Mouse (Mus musculus) testis, adult 2 months (tissue): ENCODE measurements around the gene Olfr1415. TPM values are rescaled to one million over a fixed set of nuclear protein-coding genes. Genes with fewer than 3 reads are reported as not detected.
A peak's percentile ranks its signal among the peaks of the same experiment; 100 is the strongest.
"Not testable (repeated sequence)": the region's sequence is repeated elsewhere in the genome, so short reads cannot be mapped to it uniquely, and the experiment has no call there.

ENCODE experiments used
- H3K27ac ChIP-seq: fragments of 200-500 bp; 2 replicates; pipeline ENCODE4 v1.5.1; 2012; ENCODE audit warnings: low read depth, low read length; ENCODE audit not compliant: control insufficient read depth, insufficient read depth
- H3K27me3 ChIP-seq: fragments of 200-500 bp; 2 replicates; pipeline ENCODE4 v1.6.1; 2012; ENCODE audit warnings: mild to moderate bottlenecking, low read length, moderate library complexity; ENCODE audit not compliant: control insufficient read depth, insufficient read depth
- H3K36me3 ChIP-seq: fragments of 200-500 bp; 2 replicates; pipeline ENCODE4 v1.6.1; 2012; ENCODE audit warnings: mild to moderate bottlenecking, low read length; ENCODE audit not compliant: control insufficient read depth, insufficient read depth
- H3K4me1 ChIP-seq: fragments of 200-500 bp; 2 replicates; pipeline ENCODE4 v1.6.1; 2012; ENCODE audit warnings: low read length; ENCODE audit not compliant: control insufficient read depth, insufficient read depth
- H3K4me3 ChIP-seq: fragments of 200-500 bp; 2 replicates; pipeline ENCODE4 v1.5.1; 2012; ENCODE audit warnings: low read depth, mild to moderate bottlenecking, low read length, moderate library complexity, mixed read lengths; ENCODE audit not compliant: control insufficient read depth
- CTCF ChIP-seq: fragments of 200-500 bp; IDR thresholded peaks from 2 replicates; pipeline ENCODE4 v1.5.1; 2012; ENCODE audit warnings: low read depth, mild to moderate bottlenecking, inconsistent platforms, low read length, moderate library complexity; ENCODE audit not compliant: control insufficient read depth, insufficient read depth, insufficient replicate concordance
- POLR2A ChIP-seq: fragments of 200-500 bp; IDR thresholded peaks from 2 replicates; pipeline ENCODE4 v1.6.1; 2012; ENCODE audit warnings: low read depth, mild to moderate bottlenecking, inconsistent platforms, low read length, moderate library complexity; ENCODE audit not compliant: control insufficient read depth
- polyA plus RNA-seq: library from polyadenylated mRNA; depleted of rRNA; stranded (reverse); fragments of >200 nt; gene quantifications from 2 replicates; pipeline ENCODE4 v1.2.3, GENCODE M21; 2012; rRNA removed

The Olfr1415 gene
- polyA plus RNA-seq, result not detected in 2 replicates

- H3K4me1 ChIP-seq, result no peaks in the 10 kb centered on the region
- no peak within 1 kb of the TSS for H3K4me3 ChIP-seq
- no peak within 1 kb of the TSS for H3K27ac ChIP-seq
- H3K27me3 ChIP-seq, result no peaks in the 10 kb centered on the region
- no peak for TF ChIP-seq POLR2A
- no peaks in the 10 kb centered on the region for H3K36me3 ChIP-seq
Observed at GRCm38 (mm10) chr1:92496001-92496400, at the start of gene Olfr1415. Olfr1415 (minus strand) TSS chr1:92496101.

- no peak overlapping the region for H3K4me3 ChIP-seq
- H3K36me3 ChIP-seq, result no peaks in the 10 kb centered on the region
- TF ChIP-seq POLR2A, result no peak
- TF ChIP-seq CTCF, result no peak
- H3K27ac ChIP-seq, result no peak overlapping the region
- H3K4me1 ChIP-seq, result no peaks in the 10 kb centered on the region
- H3K27me3 ChIP-seq, result no peaks in the 10 kb centered on the region
Observed at GRCm38 (mm10) chr1:92539071-92539470, 43.2 kb upstream of the Olfr1415 start.

GRCm38 (mm10) chr1:92536972-92537371 is 41.1 kb upstream of the Olfr1415 start:
- TF ChIP-seq CTCF (no peak), POLR2A (no peak)
- Histone ChIP-seq H3K4me1 (no peaks in the 10 kb centered on the region), H3K27me3 (no peaks in the 10 kb centered on the region), H3K36me3 (no peaks in the 10 kb centered on the region), H3K4me3 (no peak overlapping the region), H3K27ac (no peak overlapping the region)

GRCm38 (mm10) chr1:92523764-92524163 is 27.9 kb upstream of the Olfr1415 start:
- TF ChIP-seq POLR2A (no peak), CTCF (no peak)
- no peaks in the 10 kb centered on the region for H3K36me3 ChIP-seq
- no peaks in the 10 kb centered on the region; the same call in none of the 2 replicates for H3K4me1 ChIP-seq
- H3K27me3 ChIP-seq, result no peaks in the 10 kb centered on the region
- no peak overlapping the region for H3K27ac ChIP-seq
- H3K4me3 ChIP-seq, result no peak overlapping the region

- TF ChIP-seq POLR2A (no peak), CTCF (peak; percentile 11; the same call in 1 of the 2 replicates)
- H3K36me3 ChIP-seq, result no peaks in the 10 kb centered on the region
- no peak overlapping the region for H3K4me3 ChIP-seq
- no peaks in the 10 kb centered on the region; the same call in none of the 2 replicates for H3K4me1 ChIP-seq
- H3K27me3 ChIP-seq, result no peaks in the 10 kb centered on the region
- H3K27ac ChIP-seq, result no peak overlapping the region
Observed at GRCm38 (mm10) chr1:92521376-92521775, 25.5 kb upstream of the Olfr1415 start.

GRCm38 (mm10) chr1:92519046-92519445 is 23.1 kb upstream of the Olfr1415 start:
- Histone ChIP-seq H3K27me3 (no peaks in the 10 kb centered on the region), H3K4me3 (no peak overlapping the region), H3K36me3 (no peaks in the 10 kb centered on the region), H3K27ac (no peak overlapping the region), H3K4me1 (no peaks in the 10 kb centered on the region; the same call in none of the 2 replicates)
- no peak for TF ChIP-seq CTCF
- TF ChIP-seq POLR2A, result no peak

GRCm38 (mm10) chr1:92518561-92518960 is 22.7 kb upstream of the Olfr1415 start, which contains the start of gene Olfr1414:
Olfr1414 (minus strand) TSS chr1:92518661.
- H3K36me3 ChIP-seq, result no peaks in the 10 kb centered on the region
- no peak within 1 kb of the TSS for H3K27ac ChIP-seq
- no peak within 1 kb of the TSS for H3K4me3 ChIP-seq
- H3K27me3 ChIP-seq, result no peaks in the 10 kb centered on the region
- no peak for TF ChIP-seq CTCF
- TF ChIP-seq POLR2A, result no peak
- no peaks in the 10 kb centered on the region; the same call in none of the 2 replicates for H3K4me1 ChIP-seq

GRCm38 (mm10) chr1:92515390-92515789 is 19.5 kb upstream of the Olfr1415 start:
- H3K27ac ChIP-seq, result no peak overlapping the region
- TF ChIP-seq POLR2A (no peak), CTCF (no peak)
- no peaks in the 10 kb centered on the region for H3K27me3 ChIP-seq
- H3K36me3 ChIP-seq, result no peaks in the 10 kb centered on the region
- no peaks in the 10 kb centered on the region for H3K4me1 ChIP-seq
- no peak overlapping the region for H3K4me3 ChIP-seq

- not testable (repeated sequence) for H3K27ac ChIP-seq, H3K4me1 ChIP-seq, H3K4me3 ChIP-seq, H3K27me3 ChIP-seq, H3K36me3 ChIP-seq
Observed at GRCm38 (mm10) chr1:92511646-92512045, 15.7 kb upstream of the Olfr1415 start.
